Comparison of ENCODE assay signal across 11 mouse cellular contexts in the genomic region with DNA sequence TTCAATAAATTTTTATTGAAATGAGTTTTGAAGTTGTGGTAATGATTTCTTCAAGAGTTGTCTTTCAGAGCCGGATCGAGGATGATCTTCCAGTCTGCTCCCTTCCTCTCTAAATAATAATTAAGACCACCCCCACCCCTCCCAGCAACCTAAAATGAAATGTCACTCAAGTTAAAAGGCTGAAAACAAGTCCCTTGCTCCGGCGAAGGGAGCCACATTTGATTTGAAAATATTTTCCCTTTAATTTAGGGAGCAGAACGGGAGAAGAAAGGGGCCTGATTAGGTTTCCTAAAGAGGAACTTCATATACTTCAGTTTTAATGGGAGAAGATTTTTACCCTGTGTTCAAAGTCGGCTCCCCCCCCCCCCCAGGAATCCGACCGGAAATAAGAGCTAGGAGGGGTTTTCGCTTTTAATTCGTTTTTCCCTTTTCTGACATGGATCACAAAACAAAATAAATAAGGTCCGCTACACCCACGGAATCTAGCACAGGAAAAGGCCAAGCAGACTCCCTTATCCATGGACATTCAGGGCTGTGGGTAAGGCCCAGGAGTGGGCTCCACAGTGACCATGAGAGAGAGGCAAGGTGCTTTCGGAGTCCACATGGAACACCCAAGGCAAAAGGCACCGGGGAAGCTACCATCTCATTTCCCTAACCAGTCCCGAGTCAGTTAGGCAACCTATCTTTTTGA. TPM values are rescaled to one million over a fixed set of nuclear protein-coding genes. Genes with fewer than 3 reads are reported as not detected.
DNase-seq lines count a peak whose midpoint lies in the region; ATAC-seq and TF ChIP-seq lines count a peak whose summit lies in the region.
"Had no signal": no experiment of that assay in that cellular context is flagged by ENCODE, and none has a peak within 500 bp of the region (broad histone marks: within the 10 kb centered on the region; RNA-seq: fewer than 3 reads in every experiment).

No protein-coding gene starts in this region.

- WGBS in forebrain, postnatal 0 days = 2% methylated on average over 15 of the region's 15 CpGs
- 1% methylated on average over 15 of the region's 15 CpGs for WGBS in forebrain, embryonic 10.5 days
- WGBS in liver, adult 2 months = 54% methylated on average over 15 of the region's 15 CpGs
- 3% methylated on average over 15 of the region's 15 CpGs for WGBS in limb, embryonic 11.5 days

- no peak for TF ChIP-seq CTCF in forebrain, postnatal 0 days (IDR thresholded peaks at IDR 0.05; ENCODE audit: low read depth)
- no peak for TF ChIP-seq CTCF in liver, adult 2 months (IDR thresholded peaks at IDR 0.05; ENCODE audit: low read depth, low read length)
- no peak for TF ChIP-seq CTCF in brain, embryonic 14.5 days (IDR thresholded peaks at IDR 0.05; ENCODE audit: borderline replicate concordance, extremely low read depth, insufficient read depth, insufficient read length)

- H3K27ac ChIP-seq in forebrain, postnatal 0 days (ENCODE audit: low read depth, low read length) = no peak overlapping the region
- no peak overlapping the region for H3K27ac ChIP-seq in forebrain, embryonic 10.5 days
- no peak overlapping the region for H3K27ac ChIP-seq in liver, adult 2 months (replicated peaks; ENCODE audit: insufficient read depth, low read depth, low read length)
- H3K27ac ChIP-seq in limb, embryonic 11.5 days (replicated peaks; ENCODE audit: low read depth, low read length) = peak overlapping the region; percentile 21; the same call in 1 of the 2 replicates

- DNase-seq in forebrain, postnatal 0 days = peak; percentile 79
- no peak for DNase-seq in forebrain, embryonic 10.5 days (ENCODE audit: extremely low spot score, low spot score)
- peak; percentile 24 for DNase-seq in liver, adult 2 months (ENCODE audit: extremely low read depth, low read depth, low spot score)
- no peak for DNase-seq in liver
- peak; percentile 66 for DNase-seq in brain, embryonic 14.5 days (ENCODE audit: low read depth)
- DNase-seq in limb, embryonic 11.5 days (ENCODE audit: low spot score) = peak; percentile 55
- no peak for DNase-seq in thymus, postnatal 14 days
- no peak for DNase-seq in gastrocnemius, adult 18-20 months (ENCODE audit: low spot score)
- DNase-seq: heart, postnatal 14 days; left cerebral cortex, postnatal 4 days had no signal

- no peaks in the 10 kb centered on the region for H3K4me1 ChIP-seq in forebrain, postnatal 0 days (ENCODE audit: insufficient read depth)
- H3K4me1 ChIP-seq in forebrain, embryonic 10.5 days = peaks cover 57% of the 10 kb centered on the region
- peaks cover 2% of the 10 kb centered on the region; the same call in 1 of the 2 replicates for H3K4me1 ChIP-seq in liver, adult 2 months (ENCODE audit: control insufficient read depth, insufficient read depth, low read length)
- H3K4me1 ChIP-seq in limb, embryonic 11.5 days (ENCODE audit: control insufficient read depth, insufficient read depth, low read length) = peaks cover 39% of the 10 kb centered on the region

- H3K4me3 ChIP-seq in forebrain, postnatal 0 days (ENCODE audit: low read depth, low read length) = no peak overlapping the region
- H3K4me3 ChIP-seq in forebrain, embryonic 10.5 days = no peak overlapping the region
- H3K4me3 ChIP-seq in liver, adult 2 months (ENCODE audit: insufficient read depth, low read depth, low read length) = no peak overlapping the region
- no peak overlapping the region for H3K4me3 ChIP-seq in limb, embryonic 11.5 days (ENCODE audit: low read depth, low read length)

- H3K9me3 ChIP-seq in forebrain, postnatal 0 days (ENCODE audit: low read length) = no peaks in the 10 kb centered on the region
- no peaks in the 10 kb centered on the region for H3K9me3 ChIP-seq in forebrain, embryonic 10.5 days
- no peaks in the 10 kb centered on the region for H3K9me3 ChIP-seq in limb, embryonic 11.5 days (ENCODE audit: control insufficient read depth, low read length)

- TF ChIP-seq POLR2A in liver, adult 2 months (IDR thresholded peaks at IDR 0.05; ENCODE audit: extremely low read depth, insufficient read depth, low read length) = no peak
- TF ChIP-seq POLR2A in brain, embryonic 14.5 days (IDR thresholded peaks at IDR 0.05; ENCODE audit: borderline replicate concordance, extremely low read depth, insufficient read depth, insufficient read length, poor library complexity, severe bottlenecking) = no peak

- ATAC-seq in forebrain, postnatal 0 days = no peak
- ATAC-seq in limb, embryonic 11.5 days (ENCODE audit: insufficient number of reproducible peaks, low FRiP score, low TSS enrichment, low read depth) = no peak
- ATAC-seq: Patski had no signal

- H3K9ac ChIP-seq in forebrain, postnatal 0 days = no peak overlapping the region
- H3K9ac ChIP-seq in liver, adult 2 months (ENCODE audit: low read depth, low read length) = no peak overlapping the region
- H3K9ac ChIP-seq in limb, embryonic 11.5 days (ENCODE audit: low read length) = no peak overlapping the region

- no peak overlapping the region for H3K4me2 ChIP-seq in forebrain, postnatal 0 days (ENCODE audit: low read depth)
- H3K4me2 ChIP-seq in limb, embryonic 11.5 days (ENCODE audit: low read depth, severe bottlenecking) = peak overlapping the region; percentile 38; the same call in 1 of the 2 replicates

- peaks cover 92% of the 10 kb centered on the region for H3K27me3 ChIP-seq in forebrain, postnatal 0 days (ENCODE audit: insufficient read depth, low read length)
- H3K27me3 ChIP-seq in forebrain, embryonic 10.5 days (ENCODE audit: poor library complexity, severe bottlenecking) = peaks cover 100% of the 10 kb centered on the region
- H3K27me3 ChIP-seq in liver, adult 2 months (ENCODE audit: control insufficient read depth, insufficient read depth, low read length) = no peaks in the 10 kb centered on the region
- H3K27me3 ChIP-seq in limb, embryonic 11.5 days (ENCODE audit: control insufficient read depth, insufficient read depth, low read length) = peaks cover 79% of the 10 kb centered on the region

- no peaks in the 10 kb centered on the region for H3K36me3 ChIP-seq in forebrain, postnatal 0 days (ENCODE audit: insufficient read depth)
- no peaks in the 10 kb centered on the region for H3K36me3 ChIP-seq in forebrain, embryonic 10.5 days (replicated peaks)
- H3K36me3 ChIP-seq in liver, adult 2 months (ENCODE audit: control insufficient read depth, insufficient read depth, low read length) = peaks cover 5% of the 10 kb centered on the region
- H3K36me3 ChIP-seq in limb, embryonic 11.5 days (ENCODE audit: control insufficient read depth, insufficient read depth, low read length) = peaks cover 7% of the 10 kb centered on the region; the same call in 1 of the 2 replicates

- H3K79me2 ChIP-seq in liver, adult 2 months (ENCODE audit: control insufficient read depth, insufficient read depth, low read length) = no peaks in the 10 kb centered on the region

RNA-seq across cellular contexts. Expression of gene Tbx3, which starts 14.4 kb away (rescaled TPM):
- 1.5 and 2.9 TPM in 2 replicates for total RNA-seq in forebrain, postnatal 0 days (2014; rRNA removed)
- polyA plus RNA-seq in forebrain, postnatal 0 days (2015; fragmentation: Nextera tagmentation; extraction: Ambion mirVana) = 1.2 and 1.7 TPM in 2 replicates
- 10.6 and 13.9 TPM in 2 replicates for polyA plus RNA-seq in forebrain, embryonic 10.5 days (2016; fragmentation: Nextera tagmentation; extraction: Ambion mirVana)
- 7.7 and 8.2 TPM in 2 replicates for total RNA-seq in liver, adult 2 months (2014; rRNA removed)
- 25.0 and 32.4 TPM in 2 replicates for polyA plus RNA-seq in liver, adult 2 months (2012; rRNA removed)
- 1.0 and 3.0 TPM in 2 replicates for polyA plus RNA-seq in brain, embryonic 14.5 days (2012; rRNA removed)
- polyA plus RNA-seq in limb, embryonic 11.5 days (2014; fragmentation: Nextera tagmentation; extraction: Ambion mirVana) = 42.6 and 52.2 TPM in 2 replicates
- total RNA-seq in gastrocnemius, adult 18-20 months (2021) = 1 to 10 TPM; 4.5 to 8.7 TPM
- polyA plus RNA-seq: Patski had no signal

Comparison
In these comparisons a context has a peak if more than half of its experiments do, and no peak if none do; other contexts are left out.
1. DNase-seq: peak in forebrain, postnatal 0 days (single experiment), liver, adult 2 months (single experiment), brain, embryonic 14.5 days (single experiment) and limb, embryonic 11.5 days (single experiment); none in forebrain, embryonic 10.5 days (single experiment), liver (single experiment), thymus, postnatal 14 days (single experiment) and gastrocnemius, adult 18-20 months (single experiment).